Mouse (Mus musculus): Measurements from ENCODE around the gene Camkk1. TPM values are rescaled to one million over a fixed set of nuclear protein-coding genes. Genes with fewer than 3 reads are reported as not detected.

Gene Camkk1
- polyA plus RNA-seq, 1 experiment = 2.2 TPM

GRCm38 (mm10) chr11:73076295-73076694 is 57.5 kb downstream of the Camkk1 start:
- H3K4me1 ChIP-seq (ENCODE audit: control insufficient read depth, insufficient read depth, insufficient read length) = no peaks in the 10 kb centered on the region
- H3K27ac ChIP-seq (ENCODE audit: insufficient read depth, low read length) = no peak overlapping the region
- H3K36me3 ChIP-seq (ENCODE audit: control insufficient read depth, insufficient read depth, low read length) = peaks cover 52% of the 10 kb centered on the region
- WGBS = 85% methylated on average over 4 of the region's 4 CpGs
- no peak for TF ChIP-seq POLR2A (IDR thresholded peaks at IDR 0.05; ENCODE audit: low read depth, low read length)
- TF ChIP-seq CTCF (IDR thresholded peaks at IDR 0.05; ENCODE audit: extremely low read depth, insufficient read depth, insufficient read length, insufficient replicate concordance) = no peak
- H3K4me3 ChIP-seq (ENCODE audit: extremely low read depth, insufficient read depth, insufficient read length) = no peak overlapping the region
- no peak for DNase-seq (ENCODE audit: low read depth in 1 of 2, low spot score in 2 of 2)
- H3K27me3 ChIP-seq (ENCODE audit: control insufficient read depth, insufficient read depth, low read length) = no peaks in the 10 kb centered on the region

DNA sequence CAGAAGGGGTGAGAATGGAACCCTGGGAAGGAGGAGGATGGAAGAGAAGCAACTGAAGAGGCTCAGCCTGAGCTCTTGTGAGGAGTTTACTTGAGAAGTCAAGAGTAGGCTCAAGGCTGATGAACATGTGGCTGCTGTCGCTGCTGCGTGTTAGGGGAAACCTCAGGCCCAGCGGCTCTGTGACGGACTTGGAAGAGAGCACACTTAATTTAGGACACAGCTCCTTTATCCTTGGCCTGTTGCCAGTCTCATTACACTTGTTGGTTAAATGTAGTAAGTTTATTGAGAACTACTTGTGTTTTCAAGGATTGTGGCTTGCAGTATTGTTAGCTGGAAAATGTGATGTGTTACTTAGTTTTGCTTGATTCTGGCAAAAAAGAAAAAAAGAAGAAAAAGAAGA is 57.9 kb downstream of the Camkk1 start:
- Histone ChIP-seq H3K4me3 (ENCODE audit: extremely low read depth, insufficient read depth, insufficient read length) (no peak overlapping the region), H3K27me3 (ENCODE audit: control insufficient read depth, insufficient read depth, low read length) (no peaks in the 10 kb centered on the region), H3K36me3 (ENCODE audit: control insufficient read depth, insufficient read depth, low read length) (peaks cover 50% of the 10 kb centered on the region), H3K4me1 (ENCODE audit: control insufficient read depth, insufficient read depth, insufficient read length) (no peaks in the 10 kb centered on the region), H3K27ac (ENCODE audit: insufficient read depth, low read length) (no peak overlapping the region)
- 88% methylated on average over 4 of the region's 4 CpGs for WGBS
- TF ChIP-seq CTCF (IDR thresholded peaks at IDR 0.05; ENCODE audit: extremely low read depth, insufficient read depth, insufficient read length, insufficient replicate concordance) = no peak
- TF ChIP-seq POLR2A (IDR thresholded peaks at IDR 0.05; ENCODE audit: low read depth, low read length) = no peak
- DNase-seq (ENCODE audit: low read depth in 1 of 2, low spot score in 2 of 2) = no peak

GRCm38 (mm10) chr11:73077211-73077720 is 58.5 kb downstream of the Camkk1 start:
- Histone ChIP-seq H3K4me1 (ENCODE audit: control insufficient read depth, insufficient read depth, insufficient read length) (no peaks in the 10 kb centered on the region), H3K27me3 (ENCODE audit: control insufficient read depth, insufficient read depth, low read length) (no peaks in the 10 kb centered on the region), H3K4me3 (ENCODE audit: extremely low read depth, insufficient read depth, insufficient read length) (no peak overlapping the region), H3K36me3 (ENCODE audit: control insufficient read depth, insufficient read depth, low read length) (peaks cover 50% of the 10 kb centered on the region), H3K27ac (ENCODE audit: insufficient read depth, low read length) (no peak overlapping the region)
- 88% methylated on average over 6 of the region's 6 CpGs for WGBS
- no peak for TF ChIP-seq POLR2A (IDR thresholded peaks at IDR 0.05; ENCODE audit: low read depth, low read length)
- TF ChIP-seq CTCF (IDR thresholded peaks at IDR 0.05; ENCODE audit: extremely low read depth, insufficient read depth, insufficient read length, insufficient replicate concordance) = no peak
- DNase-seq (ENCODE audit: low read depth in 1 of 2, low spot score in 2 of 2) = no peak

GRCm38 (mm10) chr11:73078615-73079014 is 59.8 kb downstream of the Camkk1 start:
- WGBS = 92% methylated on average over 8 of the region's 8 CpGs
- peaks cover 47% of the 10 kb centered on the region for H3K36me3 ChIP-seq (ENCODE audit: control insufficient read depth, insufficient read depth, low read length)
- DNase-seq (ENCODE audit: low read depth in 1 of 2, low spot score in 2 of 2) = no peak

GRCm38 (mm10) chr11:73080306-73080705 is 61.5 kb downstream of the Camkk1 start:
- Histone ChIP-seq H3K4me1 (ENCODE audit: control insufficient read depth, insufficient read depth, insufficient read length) (peaks cover 13% of the 10 kb centered on the region), H3K27ac (ENCODE audit: insufficient read depth, low read length) (no peak overlapping the region), H3K27me3 (ENCODE audit: control insufficient read depth, insufficient read depth, low read length) (no peaks in the 10 kb centered on the region), H3K4me3 (ENCODE audit: extremely low read depth, insufficient read depth, insufficient read length) (no peak overlapping the region), H3K36me3 (ENCODE audit: control insufficient read depth, insufficient read depth, low read length) (peaks cover 42% of the 10 kb centered on the region)
- DNase-seq (ENCODE audit: low read depth in 1 of 2, low spot score in 2 of 2) = no peak
- 71% methylated on average over 3 of the region's 3 CpGs for WGBS
- TF ChIP-seq CTCF (IDR thresholded peaks at IDR 0.05; ENCODE audit: extremely low read depth, insufficient read depth, insufficient read length, insufficient replicate concordance) (no peak), POLR2A (IDR thresholded peaks at IDR 0.05; ENCODE audit: low read depth, low read length) (no peak)

More at GRCm38 (mm10) chr11:73078615-73079014, 59.8 kb downstream of the Camkk1 start:
- Histone ChIP-seq H3K4me1 (ENCODE audit: control insufficient read depth, insufficient read depth, insufficient read length) (no peaks in the 10 kb centered on the region), H3K27ac (ENCODE audit: insufficient read depth, low read length) (no peak overlapping the region), H3K27me3 (ENCODE audit: control insufficient read depth, insufficient read depth, low read length) (no peaks in the 10 kb centered on the region), H3K4me3 (ENCODE audit: extremely low read depth, insufficient read depth, insufficient read length) (no peak overlapping the region)
- TF ChIP-seq CTCF (IDR thresholded peaks at IDR 0.05; ENCODE audit: extremely low read depth, insufficient read depth, insufficient read length, insufficient replicate concordance) (no peak), POLR2A (IDR thresholded peaks at IDR 0.05; ENCODE audit: low read depth, low read length) (no peak)

- TF ChIP-seq CTCF (IDR thresholded peaks at IDR 0.05; ENCODE audit: extremely low read depth, insufficient read depth, insufficient read length, insufficient replicate concordance) = no peak
- TF ChIP-seq POLR2A (IDR thresholded peaks at IDR 0.05; ENCODE audit: low read depth, low read length) = no peak
- Histone ChIP-seq H3K27ac (ENCODE audit: insufficient read depth, low read length) (peak overlapping the region; percentile 55), H3K36me3 (ENCODE audit: control insufficient read depth, insufficient read depth, low read length) (peaks cover 12% of the 10 kb centered on the region), H3K4me3 (ENCODE audit: extremely low read depth, insufficient read depth, insufficient read length) (no peak overlapping the region), H3K4me1 (ENCODE audit: control insufficient read depth, insufficient read depth, insufficient read length) (peaks cover 13% of the 10 kb centered on the region), H3K27me3 (ENCODE audit: control insufficient read depth, insufficient read depth, low read length) (no peaks in the 10 kb centered on the region)
- WGBS = 10% methylated on average over 6 of the region's 6 CpGs
- DNase-seq (ENCODE audit: low read depth in 1 of 2, low spot score in 2 of 2) = peak; percentile 20 to 45
Measured at GRCm38 (mm10) chr11:73084303-73084702, 65.5 kb downstream of the Camkk1 start.

DNA sequence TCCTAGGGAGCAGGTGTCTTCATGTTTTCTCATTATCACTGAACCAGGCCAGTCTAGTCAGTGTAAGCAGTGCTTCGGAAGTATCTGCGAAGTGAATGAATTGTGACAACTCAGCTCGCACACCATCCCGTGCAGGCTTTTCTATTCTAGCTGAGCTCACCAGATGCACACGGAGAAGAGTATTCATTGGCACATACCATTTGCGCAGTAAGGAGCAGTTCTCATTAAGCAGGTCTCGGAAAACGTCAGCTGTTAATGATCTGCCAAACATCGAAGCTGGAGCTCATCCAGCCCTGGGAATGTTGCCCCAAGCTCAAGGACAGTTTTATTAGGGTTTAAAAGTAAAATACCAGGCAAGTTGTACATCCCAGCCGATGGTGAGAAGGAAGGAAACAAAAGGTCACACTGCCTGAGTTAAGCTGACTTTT is 66.0 kb downstream of the Camkk1 start:
- Histone ChIP-seq H3K27me3 (ENCODE audit: control insufficient read depth, insufficient read depth, low read length) (no peaks in the 10 kb centered on the region), H3K4me1 (ENCODE audit: control insufficient read depth, insufficient read depth, insufficient read length) (peaks cover 13% of the 10 kb centered on the region), H3K4me3 (ENCODE audit: extremely low read depth, insufficient read depth, insufficient read length) (no peak overlapping the region), H3K36me3 (ENCODE audit: control insufficient read depth, insufficient read depth, low read length) (peaks cover 8% of the 10 kb centered on the region), H3K27ac (ENCODE audit: insufficient read depth, low read length) (peak overlapping the region; percentile 46; the same call in 1 of the 2 replicates)
- no peak for DNase-seq (ENCODE audit: low read depth in 1 of 2, low spot score in 2 of 2)
- TF ChIP-seq POLR2A (IDR thresholded peaks at IDR 0.05; ENCODE audit: low read depth, low read length) = no peak
- no peak for TF ChIP-seq CTCF (IDR thresholded peaks at IDR 0.05; ENCODE audit: extremely low read depth, insufficient read depth, insufficient read length, insufficient replicate concordance)
- 76% methylated on average over 10 of the region's 10 CpGs for WGBS

All from spleen, adult 2 months (tissue).